Mouse (Mus musculus) limb, embryonic 11.5 days (tissue): ENCODE data around the gene Prep. TPM values are rescaled to one million over a fixed set of nuclear protein-coding genes. Genes with fewer than 3 reads are reported as not detected.

Source experiments
- ATAC-seq: fragments of 200-750 bp; cut with Nextera tagmentation; 2 replicates; pipeline ENCODE4 v1.8.0; 2017; ENCODE audit warnings: low read depth; ENCODE audit not compliant: insufficient number of reproducible peaks, low FRiP score, low TSS enrichment
- DNase-seq: peaks from one replicate; pipeline ENCODE4 v3.0.0-alpha.2; 2015; ENCODE audit warnings: low spot score
- H3K27ac ChIP-seq: fragments of 300-500 bp; sonication (generic); replicated peaks from 2 replicates; pipeline ENCODE4 v1.5.1; 2014; ENCODE audit warnings: low read depth, mild to moderate bottlenecking, low read length
- H3K27me3 ChIP-seq: fragments of 300-500 bp; sonication (generic); 2 replicates; pipeline ENCODE4 v1.6.1; 2014; ENCODE audit warnings: mild to moderate bottlenecking, low read length, mixed read lengths; ENCODE audit not compliant: control insufficient read depth, insufficient read depth
- H3K36me3 ChIP-seq: fragments of 300-500 bp; sonication (generic); 2 replicates; pipeline ENCODE4 v1.6.1; 2014; ENCODE audit warnings: mild to moderate bottlenecking, low read length, moderate library complexity, mixed read lengths; ENCODE audit not compliant: control insufficient read depth, insufficient read depth
- H3K4me1 ChIP-seq: fragments of 300-500 bp; sonication (generic); 2 replicates; pipeline ENCODE4 v1.6.1; 2014; ENCODE audit warnings: low read length, mixed read lengths; ENCODE audit not compliant: control insufficient read depth, insufficient read depth
- H3K4me2 ChIP-seq: fragments of 300-500 bp; sonication (generic); 2 replicates; pipeline ENCODE4 v1.6.1; 2014; ENCODE audit warnings: low read depth, mild to moderate bottlenecking, moderate library complexity; ENCODE audit not compliant: severe bottlenecking
- H3K4me3 ChIP-seq: fragments of 300-500 bp; sonication (generic); 2 replicates; pipeline ENCODE4 v1.5.1; 2014; ENCODE audit warnings: low read depth, low read length
- H3K9ac ChIP-seq: fragments of 300-500 bp; sonication (generic); 2 replicates; pipeline ENCODE4 v1.6.1; 2014; ENCODE audit warnings: mild to moderate bottlenecking, low read length
- H3K9me3 ChIP-seq: fragments of 300-500 bp; sonication (generic); 2 replicates; pipeline ENCODE4 v1.6.1; 2016; ENCODE audit warnings: low read length; ENCODE audit not compliant: control insufficient read depth
- WGBS: fragments of 180-500 bp; shearing (Covaris S2); extraction: QIAGEN DNeasy Blood & Tissue Kit; methylation state at CpG from one replicate; pipeline ENCODE4 v1.1.7; 2014; 5-methylcytosine and 5-hydroxymethylcytosine counted together
- polyA plus RNA-seq: library from polyadenylated mRNA; unstranded; fragments of >200 nt; fragmentation: Nextera tagmentation; extraction: Ambion mirVana; gene quantifications from 2 replicates; pipeline ENCODE4 v1.2.1, GENCODE M21; 2014

Prep gene
- polyA plus RNA-seq, 1 experiment from 2014 or later = 35.8 TPM

GRCm38 (mm10) chr10:45092080-45093056 lies 25.4 kb downstream of the Prep start:
- Histone ChIP-seq H3K36me3 (peaks cover 10% of the 10 kb centered on the region), H3K27ac (no peak overlapping the region), H3K4me1 (0 out of 2 replicates have a peak, but pooled peaks cover 2% of the 10 kb centered on the region), H3K27me3 (no peaks in the 10 kb centered on the region), H3K4me3 (no peak overlapping the region), H3K9me3 (no peaks in the 10 kb centered on the region), H3K9ac (no peak overlapping the region), H3K4me2 (no peak overlapping the region)
- 89% methylated on average over 12 of the region's 12 CpGs for WGBS
- ATAC-seq (no peak), DNase-seq (no peak)

- H3K9me3 ChIP-seq = no peaks in the 10 kb centered on the region
- H3K27me3 ChIP-seq = no peaks in the 10 kb centered on the region
- WGBS = 89% methylated on average over 2 of the region's 2 CpGs
- H3K36me3 ChIP-seq = peaks cover 17% of the 10 kb centered on the region
- no peak overlapping the region for H3K9ac ChIP-seq
- H3K4me2 ChIP-seq = no peak overlapping the region
- DNase-seq = no peak
- H3K4me3 ChIP-seq = no peak overlapping the region
- no peaks in the 10 kb centered on the region for H3K4me1 ChIP-seq
- H3K27ac ChIP-seq = no peak overlapping the region
- ATAC-seq = no peak
These were observed 31.7 kb downstream of the Prep start for GRCm38 (mm10) chr10:45098751-45099150.

DNA sequence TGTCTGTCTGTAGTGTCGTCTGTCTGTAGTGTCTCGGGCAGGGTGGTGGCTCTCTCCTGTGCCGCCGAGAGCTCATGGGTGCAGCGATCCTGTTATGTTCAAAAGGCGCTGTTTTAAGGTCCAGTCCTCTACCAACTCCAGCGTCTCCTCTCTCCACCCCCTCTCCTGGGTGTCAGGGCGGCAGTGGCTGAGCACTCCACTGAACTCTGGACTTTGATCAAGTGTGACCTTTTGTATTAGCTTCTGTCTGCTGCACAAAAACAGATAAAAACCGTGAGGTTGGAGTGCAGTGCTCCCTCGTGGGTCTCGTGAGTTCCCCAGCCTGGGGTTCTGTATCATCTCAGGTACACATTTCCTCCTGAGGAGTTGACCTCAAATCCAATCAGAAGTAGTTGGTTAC lies 33.5 kb downstream of the Prep start:
- H3K36me3 ChIP-seq = peaks cover 17% of the 10 kb centered on the region
- 90% methylated on average over 11 of the region's 11 CpGs for WGBS
- H3K27ac ChIP-seq = no peak overlapping the region
- DNase-seq = no peak
- no peak overlapping the region for H3K4me2 ChIP-seq
- H3K4me3 ChIP-seq = no peak overlapping the region
- no peaks in the 10 kb centered on the region for H3K4me1 ChIP-seq
- no peaks in the 10 kb centered on the region for H3K27me3 ChIP-seq
- no peaks in the 10 kb centered on the region for H3K9me3 ChIP-seq
- no peak overlapping the region for H3K9ac ChIP-seq
- no peak for ATAC-seq

- 54% methylated on average over 11 of the region's 11 CpGs for WGBS
- H3K36me3 ChIP-seq = peaks cover 14% of the 10 kb centered on the region
- no peak overlapping the region for H3K4me2 ChIP-seq
- no peak overlapping the region for H3K4me3 ChIP-seq
- no peaks in the 10 kb centered on the region for H3K4me1 ChIP-seq
- H3K9ac ChIP-seq = no peak overlapping the region
- H3K27ac ChIP-seq = no peak overlapping the region
- ATAC-seq (no peak), DNase-seq (no peak)
- no peaks in the 10 kb centered on the region for H3K27me3 ChIP-seq
- no peaks in the 10 kb centered on the region for H3K9me3 ChIP-seq
These were observed 36.2 kb downstream of the Prep start for GRCm38 (mm10) chr10:45103184-45103583.

DNA sequence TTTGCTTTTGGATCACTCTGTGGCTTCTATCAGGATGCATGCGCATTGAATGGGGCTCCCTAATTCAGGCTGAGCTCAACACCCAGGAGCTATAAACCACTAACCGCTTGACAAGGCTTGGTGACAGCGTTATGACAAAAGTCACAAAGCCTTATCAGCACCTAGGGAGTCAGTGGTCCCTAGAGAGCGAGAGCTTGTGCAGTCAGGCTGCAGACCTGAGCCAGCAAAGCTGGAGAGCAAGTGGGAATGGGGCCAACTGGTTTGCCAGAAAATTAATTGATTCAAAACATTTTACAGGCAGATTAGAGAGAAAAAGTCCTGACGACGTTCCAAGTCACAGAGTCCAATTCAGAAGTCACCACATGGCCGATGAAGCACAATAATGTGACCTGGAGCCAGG lies 37.1 kb downstream of the Prep start:
- Histone ChIP-seq H3K36me3 (peaks cover 9% of the 10 kb centered on the region), H3K4me2 (no peak overlapping the region), H3K9ac (no peak overlapping the region), H3K4me3 (no peak overlapping the region), H3K9me3 (no peaks in the 10 kb centered on the region), H3K27ac (no peak overlapping the region), H3K4me1 (no peaks in the 10 kb centered on the region), H3K27me3 (no peaks in the 10 kb centered on the region)
- ATAC-seq (no peak), DNase-seq (no peak)
- 80% methylated on average over 7 of the region's 7 CpGs for WGBS

DNA sequence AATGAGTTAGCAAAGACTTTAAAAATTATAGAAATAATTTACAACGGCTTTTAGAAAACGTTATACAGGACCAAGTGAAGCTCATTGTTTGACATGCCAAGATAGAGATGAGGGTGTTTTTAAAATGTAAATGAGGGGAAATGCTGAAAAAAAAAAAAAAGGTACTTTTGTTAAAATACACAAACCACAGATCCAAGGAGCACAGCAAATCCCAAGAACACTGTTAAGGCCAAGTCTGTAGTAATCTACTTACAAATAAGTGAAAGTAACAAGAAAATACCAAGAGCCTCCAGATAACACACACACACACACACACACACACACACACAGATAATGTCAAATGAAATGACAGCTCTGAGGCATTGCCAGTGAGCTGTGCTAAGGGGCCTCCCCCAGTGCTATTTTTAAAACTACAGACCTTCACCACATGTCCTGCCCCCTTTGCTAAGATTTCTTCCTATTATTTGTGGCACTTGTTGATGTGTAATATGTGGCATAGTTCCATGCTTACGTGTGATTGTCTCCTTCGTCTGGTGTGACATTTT lies 37.6 kb downstream of the Prep start:
- DNase-seq (no peak), ATAC-seq (no peak)
- Histone ChIP-seq H3K9me3 (no peaks in the 10 kb centered on the region), H3K4me2 (no peak overlapping the region), H3K9ac (no peak overlapping the region), H3K27me3 (no peaks in the 10 kb centered on the region), H3K27ac (no peak overlapping the region), H3K4me1 (no peaks in the 10 kb centered on the region), H3K36me3 (peaks cover 7% of the 10 kb centered on the region), H3K4me3 (no peak overlapping the region)
- 96% methylated on average over 4 of the region's 4 CpGs for WGBS

DNA sequence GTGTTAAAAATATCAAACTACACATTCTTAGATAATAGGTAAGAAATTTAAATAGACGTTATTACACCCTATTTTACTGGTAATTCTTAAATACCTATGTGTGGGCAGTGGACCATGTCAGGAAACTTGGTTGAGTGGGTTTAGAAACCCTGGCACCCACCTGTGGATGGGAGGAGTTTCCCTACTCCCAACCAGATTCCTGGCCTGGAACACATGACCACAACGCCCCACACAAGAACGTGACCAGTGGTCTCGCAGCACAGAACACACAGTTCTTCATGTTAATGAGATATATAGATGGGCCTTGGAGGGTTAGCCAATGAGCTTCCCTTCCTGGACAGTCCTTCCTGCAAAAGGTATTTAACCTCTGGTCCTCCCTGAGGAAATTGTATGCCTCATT lies 39.5 kb downstream of the Prep start:
- Histone ChIP-seq H3K9ac (no peak overlapping the region), H3K27ac (no peak overlapping the region), H3K4me1 (no peaks in the 10 kb centered on the region), H3K27me3 (no peaks in the 10 kb centered on the region), H3K9me3 (no peaks in the 10 kb centered on the region), H3K4me3 (no peak overlapping the region), H3K36me3 (peaks cover 7% of the 10 kb centered on the region), H3K4me2 (no peak overlapping the region)
- no peak for DNase-seq
- ATAC-seq = no peak
- 88% methylated on average over 4 of the region's 4 CpGs for WGBS

DNA sequence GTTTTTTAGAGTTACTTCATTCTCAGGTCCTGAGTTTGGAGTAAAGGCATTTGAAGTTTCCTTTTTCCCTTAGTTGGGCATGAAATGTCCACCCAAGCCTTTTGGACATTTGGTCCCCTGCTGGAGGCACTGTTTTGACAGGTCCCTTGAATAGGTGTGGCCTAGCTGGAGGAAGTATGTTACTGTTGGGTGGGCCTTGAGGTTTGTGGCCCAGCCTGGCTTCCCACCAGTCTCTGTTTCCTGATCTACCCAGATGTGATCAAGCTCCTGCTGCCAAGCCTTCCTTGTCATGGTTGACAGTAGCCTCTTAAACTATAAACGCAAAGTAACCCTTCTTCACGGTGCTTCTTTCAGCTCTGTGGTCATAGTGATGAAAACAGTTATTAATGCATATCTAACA lies 40.3 kb downstream of the Prep start:
- no peak overlapping the region for H3K4me2 ChIP-seq
- H3K4me1 ChIP-seq = no peaks in the 10 kb centered on the region
- ATAC-seq (no peak), DNase-seq (no peak)
- no peak overlapping the region for H3K4me3 ChIP-seq
- H3K9me3 ChIP-seq = no peaks in the 10 kb centered on the region
- H3K27me3 ChIP-seq = no peaks in the 10 kb centered on the region
- H3K27ac ChIP-seq = no peak overlapping the region
- no peak overlapping the region for H3K9ac ChIP-seq
- peaks cover 8% of the 10 kb centered on the region for H3K36me3 ChIP-seq
- 96% methylated on average over 2 of the region's 2 CpGs for WGBS
